Mouse (Mus musculus) heart, embryonic 12.5 days (tissue): ENCODE measurements at regions not wholly inside any gene's neighbourhood (a gene's known extent, or its start where the extent isn't known, plus 50 kb on each side); places are given as distances from the start of the nearest gene placed in this dataset.

Experiments used
- ATAC-seq: fragments of 200-750 bp; cut with Nextera tagmentation; 2 replicates; pipeline ENCODE4 v1.8.0; 2017; ENCODE audit warnings: moderate TSS enrichment, moderate library complexity; ENCODE audit not compliant: insufficient number of reproducible peaks, low FRiP score
- H3K27ac ChIP-seq: fragments of 300-500 bp; sonication (generic); 2 replicates; pipeline ENCODE4 v1.5.1; 2016; ENCODE audit warnings: mild to moderate bottlenecking, moderate library complexity; ENCODE audit not compliant: poor library complexity, severe bottlenecking
- H3K27me3 ChIP-seq: fragments of 300-500 bp; sonication (generic); replicated peaks from 2 replicates; pipeline ENCODE4 v1.6.1; 2016; ENCODE audit warnings: mild to moderate bottlenecking, moderate library complexity
- H3K36me3 ChIP-seq: fragments of 300-500 bp; sonication (generic); 2 replicates; pipeline ENCODE4 v1.6.1; 2016; ENCODE audit warnings: mild to moderate bottlenecking, moderate library complexity
- H3K4me1 ChIP-seq: fragments of 300-500 bp; sonication (generic); replicated peaks from 2 replicates; pipeline ENCODE4 v1.6.1; 2016; ENCODE audit warnings: mild to moderate bottlenecking
- H3K4me2 ChIP-seq: fragments of 300-500 bp; sonication (generic); 2 replicates; pipeline ENCODE4 v1.6.1; 2016; ENCODE audit warnings: mild to moderate bottlenecking, moderate library complexity
- H3K4me3 ChIP-seq: fragments of 300-500 bp; sonication (generic); 2 replicates; pipeline ENCODE4 v1.5.1; 2016; ENCODE audit warnings: mild to moderate bottlenecking
- H3K9ac ChIP-seq: fragments of 300-500 bp; sonication (generic); 2 replicates; pipeline ENCODE4 v1.6.1; 2016; ENCODE audit warnings: mild to moderate bottlenecking, moderate library complexity
- H3K9me3 ChIP-seq: fragments of 300-500 bp; sonication (generic); replicated peaks from 2 replicates; pipeline ENCODE4 v1.6.1; 2016; ENCODE audit warnings: mild to moderate bottlenecking, moderate library complexity
- WGBS: fragments of 180-500 bp; shearing (Covaris S2); methylation state at CpG from one replicate; pipeline ENCODE4 v1.1.7; 2016; 5-methylcytosine and 5-hydroxymethylcytosine counted together

DNA sequence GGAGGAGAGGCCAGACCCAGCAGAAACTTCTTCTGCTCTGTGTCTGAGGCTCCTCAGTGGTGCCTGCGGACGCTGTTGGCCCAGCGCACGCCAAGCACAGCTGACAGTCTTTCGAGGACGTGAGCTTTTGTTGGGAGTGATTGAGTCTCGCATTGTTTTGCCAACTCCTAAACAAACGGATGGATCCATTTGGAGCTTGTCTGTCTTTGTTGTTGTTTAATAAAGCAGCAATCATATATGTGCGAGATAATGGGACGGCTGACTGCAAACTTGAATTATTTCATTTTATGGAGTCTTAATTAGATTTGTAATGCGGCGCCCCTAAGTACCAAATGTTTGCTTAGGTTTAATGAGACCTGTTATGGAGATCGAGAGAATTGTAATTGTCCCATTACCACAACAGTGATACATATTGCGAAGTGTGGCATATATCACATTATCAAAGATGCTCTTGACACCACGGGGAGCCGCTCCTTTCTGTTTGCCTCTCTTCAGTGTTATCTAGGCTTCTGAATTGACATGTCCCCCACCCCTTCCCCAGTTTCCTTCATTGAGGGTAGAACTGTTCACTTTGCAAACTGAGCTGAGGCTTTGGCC is 117.6 kb upstream of the Hdac4 start:
- Histone ChIP-seq H3K4me2 (no peak overlapping the region), H3K9me3 (no peaks in the 10 kb centered on the region), H3K4me3 (no peak overlapping the region), H3K36me3 (no peaks in the 10 kb centered on the region), H3K4me1 (peaks cover 10% of the 10 kb centered on the region; the same call in 1 of the 2 replicates), H3K27me3 (no peaks in the 10 kb centered on the region), H3K27ac (no peak overlapping the region), H3K9ac (no peak overlapping the region)
- no peak for ATAC-seq
- WGBS, result 83% methylated on average over 16 of the region's 16 CpGs

DNA sequence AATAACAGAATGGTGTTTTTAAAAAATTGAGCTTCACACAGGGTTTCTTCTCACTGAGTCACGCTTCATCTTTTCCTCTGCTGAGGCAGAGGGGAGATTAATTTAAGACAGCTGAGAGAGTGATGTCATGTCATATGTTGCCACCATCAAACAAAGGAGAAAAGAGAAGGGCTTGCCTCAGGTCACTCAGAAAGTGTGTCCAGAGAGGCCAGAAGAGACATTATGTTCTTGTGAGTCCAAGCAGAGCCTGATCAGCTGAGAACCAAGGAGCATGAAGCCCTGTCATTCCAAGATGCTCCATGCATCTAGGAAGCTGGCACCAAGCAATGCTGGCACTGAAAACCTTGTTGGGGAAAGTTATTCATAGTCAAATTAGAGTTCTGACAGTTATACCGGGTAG is 114.4 kb upstream of the Hdac4 start:
- no peak overlapping the region for H3K4me3 ChIP-seq
- H3K27me3 ChIP-seq, result no peaks in the 10 kb centered on the region
- no peak overlapping the region for H3K9ac ChIP-seq
- no peak overlapping the region for H3K27ac ChIP-seq
- H3K4me2 ChIP-seq, result no peak overlapping the region
- ATAC-seq, result no peak
- WGBS, result 79% methylated on average over 2 of the region's 2 CpGs
- H3K4me1 ChIP-seq, result no peaks in the 10 kb centered on the region
- H3K36me3 ChIP-seq, result no peaks in the 10 kb centered on the region
- no peaks in the 10 kb centered on the region for H3K9me3 ChIP-seq

DNA sequence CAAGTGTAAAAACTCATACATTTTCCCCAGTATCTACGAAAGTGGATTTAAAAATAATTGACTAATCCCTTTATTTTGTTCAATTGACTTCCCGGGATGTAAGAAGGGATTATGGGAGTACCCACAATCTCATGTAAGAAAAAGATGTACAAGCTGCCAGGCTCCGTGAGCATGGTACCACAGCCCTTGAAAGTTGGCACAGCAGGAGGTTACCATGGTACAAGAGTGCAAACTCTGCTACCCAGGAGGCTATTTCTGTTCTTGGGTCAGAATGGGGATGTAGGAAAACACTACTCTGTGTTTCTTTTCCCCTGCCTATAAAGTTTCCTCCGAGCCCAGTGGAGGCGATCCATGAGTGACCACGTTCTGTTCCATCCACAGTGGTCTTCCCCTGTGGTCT is 113.9 kb upstream of the Hdac4 start:
- Histone ChIP-seq H3K36me3 (no peaks in the 10 kb centered on the region), H3K27ac (no peak overlapping the region), H3K9me3 (no peaks in the 10 kb centered on the region), H3K9ac (no peak overlapping the region), H3K27me3 (no peaks in the 10 kb centered on the region), H3K4me2 (no peak overlapping the region), H3K4me3 (no peak overlapping the region), H3K4me1 (no peaks in the 10 kb centered on the region)
- no peak for ATAC-seq
- WGBS, result 86% methylated on average over 6 of the region's 6 CpGs

DNA sequence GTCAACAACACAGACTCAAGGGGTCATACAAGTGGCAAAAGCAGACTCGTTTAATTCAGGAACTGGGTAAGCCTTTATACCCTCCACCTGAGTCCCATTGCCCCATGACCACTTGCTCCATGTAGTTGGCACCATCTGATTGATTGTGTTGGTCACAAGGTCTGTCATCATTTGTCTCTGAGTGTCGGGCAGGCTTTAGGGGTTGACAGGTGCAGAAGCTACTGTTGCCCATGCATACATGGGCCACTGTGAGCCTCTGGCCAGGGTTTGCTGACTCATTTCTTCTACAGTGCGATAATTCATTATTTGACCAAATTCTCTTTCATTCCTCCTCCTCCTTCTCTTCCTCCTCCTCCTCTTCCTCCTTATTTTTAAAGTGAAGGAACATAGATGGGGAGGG is 113.0 kb upstream of the Hdac4 start:
- no peak for ATAC-seq
- no peaks in the 10 kb centered on the region for H3K27me3 ChIP-seq
- no peak overlapping the region for H3K4me2 ChIP-seq
- H3K4me1 ChIP-seq, result no peaks in the 10 kb centered on the region
- WGBS, result 81% methylated on average over 3 of the region's 3 CpGs
- H3K4me3 ChIP-seq, result no peak overlapping the region
- no peak overlapping the region for H3K9ac ChIP-seq
- no peaks in the 10 kb centered on the region for H3K9me3 ChIP-seq
- H3K27ac ChIP-seq, result no peak overlapping the region
- H3K36me3 ChIP-seq, result no peaks in the 10 kb centered on the region

DNA sequence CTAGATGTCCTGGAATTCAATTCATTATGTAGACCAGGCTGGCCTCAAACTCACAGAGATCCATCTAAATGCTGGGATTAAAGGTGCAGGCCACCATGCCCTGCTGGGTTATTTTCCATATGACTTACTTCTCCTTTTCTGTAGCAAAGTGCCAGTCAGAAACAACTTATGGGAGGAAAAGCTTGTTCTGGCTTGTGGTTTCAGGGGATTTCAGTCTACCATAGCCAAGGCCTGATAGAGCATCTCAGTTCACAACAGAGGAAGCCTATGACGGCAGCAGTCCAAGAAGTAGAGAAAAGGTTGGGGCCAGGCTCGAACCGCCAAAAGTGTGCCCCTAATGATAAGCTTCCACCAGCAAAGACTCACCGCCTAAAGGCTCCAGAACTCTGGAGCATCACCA is 110.5 kb upstream of the Hdac4 start:
- H3K27ac ChIP-seq, result no peak overlapping the region
- no peak overlapping the region for H3K4me2 ChIP-seq
- H3K36me3 ChIP-seq, result no peaks in the 10 kb centered on the region
- no peaks in the 10 kb centered on the region for H3K4me1 ChIP-seq
- H3K9me3 ChIP-seq, result no peaks in the 10 kb centered on the region
- WGBS, result 86% methylated on average over 4 of the region's 4 CpGs
- no peak overlapping the region for H3K9ac ChIP-seq
- no peak overlapping the region for H3K4me3 ChIP-seq
- no peak for ATAC-seq
- H3K27me3 ChIP-seq, result no peaks in the 10 kb centered on the region

DNA sequence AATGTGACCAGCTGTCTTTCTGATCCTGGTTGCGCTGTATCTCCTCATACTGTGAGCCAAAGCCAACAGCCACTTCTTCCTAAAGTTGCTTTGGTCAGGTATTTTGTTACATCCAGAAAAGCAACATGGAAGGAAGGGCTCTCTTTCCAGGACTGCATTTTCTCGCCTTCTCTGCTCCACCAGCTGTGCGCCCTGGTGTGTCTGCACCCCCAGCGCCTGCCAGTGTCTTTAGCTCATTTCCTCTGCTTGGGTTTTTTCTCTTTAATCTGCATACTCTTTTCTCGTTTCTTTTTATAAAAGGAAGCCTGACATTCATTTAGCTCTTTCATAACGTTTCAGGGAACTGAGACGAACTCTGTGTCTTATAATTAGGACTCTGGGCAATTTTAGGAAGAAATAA is 103.5 kb upstream of the Hdac4 start:
- 69% methylated on average over 7 of the region's 7 CpGs for WGBS

DNA sequence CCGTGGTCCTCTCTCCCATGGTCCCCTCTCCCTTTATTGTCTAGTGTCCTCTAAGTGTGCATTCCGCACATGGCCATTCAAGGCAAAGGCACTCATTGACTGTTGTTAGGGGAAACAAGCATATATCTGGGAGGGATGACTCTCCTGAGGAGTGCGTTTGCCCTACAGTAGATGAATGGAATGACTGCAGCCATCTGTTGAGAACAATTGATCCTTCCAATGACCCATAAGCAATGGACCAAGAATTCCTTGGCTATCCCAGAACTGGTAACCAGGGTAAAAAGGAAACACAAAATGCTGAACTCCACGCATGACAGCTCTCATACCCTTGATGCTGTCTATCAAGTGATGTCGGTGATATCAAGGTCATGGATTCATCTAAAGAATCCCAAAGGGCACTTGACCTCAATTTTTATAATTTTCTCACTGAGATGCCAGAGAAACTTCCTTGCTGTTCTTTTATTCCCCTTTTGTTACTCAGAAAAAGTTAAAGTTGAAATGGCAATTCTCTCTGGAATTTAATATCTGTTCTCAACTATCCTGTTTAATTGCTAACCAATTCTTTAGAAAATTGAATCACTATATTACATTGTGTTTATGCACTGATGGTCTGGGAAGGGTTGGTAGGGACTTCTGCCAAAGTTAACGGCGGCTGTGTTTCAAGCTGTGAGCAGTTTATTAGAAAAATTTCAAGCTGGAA is 97.3 kb upstream of the Hdac4 start:
- H3K9ac ChIP-seq, result no peak overlapping the region
- peaks cover 1% of the 10 kb centered on the region; the same call in 1 of the 2 replicates for H3K9me3 ChIP-seq
- no peak overlapping the region for H3K4me2 ChIP-seq
- WGBS, result 83% methylated on average over 7 of the region's 7 CpGs
- no peaks in the 10 kb centered on the region for H3K27me3 ChIP-seq
- ATAC-seq, result no peak
- no peaks in the 10 kb centered on the region for H3K4me1 ChIP-seq
- H3K27ac ChIP-seq, result no peak overlapping the region
- H3K4me3 ChIP-seq, result no peak overlapping the region
- H3K36me3 ChIP-seq, result no peaks in the 10 kb centered on the region

More for the DNA sequence above, 103.5 kb upstream of the Hdac4 start:
- no peak overlapping the region for H3K27ac ChIP-seq
- H3K27me3 ChIP-seq, result no peaks in the 10 kb centered on the region
- H3K4me1 ChIP-seq, result no peaks in the 10 kb centered on the region
- no peak overlapping the region for H3K4me3 ChIP-seq
- no peak overlapping the region for H3K4me2 ChIP-seq
- H3K36me3 ChIP-seq, result no peaks in the 10 kb centered on the region
- no peaks in the 10 kb centered on the region for H3K9me3 ChIP-seq
- H3K9ac ChIP-seq, result no peak overlapping the region
- ATAC-seq, result no peak

DNA sequence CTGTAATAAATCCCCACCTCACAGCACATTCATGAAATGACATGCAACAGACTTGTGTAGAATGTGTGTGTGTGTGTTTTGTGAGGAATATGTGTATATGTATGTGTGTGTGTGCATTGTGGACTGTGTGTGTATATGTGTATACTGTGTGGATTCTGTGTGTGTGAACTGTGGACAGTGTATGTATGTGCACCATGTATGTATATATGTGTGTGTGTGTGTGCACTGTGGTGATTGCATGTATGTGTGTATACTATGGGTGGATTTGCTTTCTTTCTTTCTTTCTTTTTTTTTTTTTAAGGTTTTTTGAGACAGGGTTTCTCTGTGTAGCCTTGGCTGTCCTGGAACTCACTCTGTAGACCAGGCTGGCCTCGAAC is 91.5 kb upstream of the Hdac4 start:
- Histone ChIP-seq H3K36me3 (no peaks in the 10 kb centered on the region), H3K4me3 (no peak overlapping the region), H3K27me3 (no peaks in the 10 kb centered on the region; the same call in 1 of the 2 replicates), H3K27ac (no peak overlapping the region), H3K9me3 (peaks cover 5% of the 10 kb centered on the region; the same call in 1 of the 2 replicates), H3K9ac (no peak overlapping the region), H3K4me1 (no peaks in the 10 kb centered on the region), H3K4me2 (no peak overlapping the region)
- 85% methylated on average over 1 of the region's 1 CpGs for WGBS
- no peak for ATAC-seq

DNA sequence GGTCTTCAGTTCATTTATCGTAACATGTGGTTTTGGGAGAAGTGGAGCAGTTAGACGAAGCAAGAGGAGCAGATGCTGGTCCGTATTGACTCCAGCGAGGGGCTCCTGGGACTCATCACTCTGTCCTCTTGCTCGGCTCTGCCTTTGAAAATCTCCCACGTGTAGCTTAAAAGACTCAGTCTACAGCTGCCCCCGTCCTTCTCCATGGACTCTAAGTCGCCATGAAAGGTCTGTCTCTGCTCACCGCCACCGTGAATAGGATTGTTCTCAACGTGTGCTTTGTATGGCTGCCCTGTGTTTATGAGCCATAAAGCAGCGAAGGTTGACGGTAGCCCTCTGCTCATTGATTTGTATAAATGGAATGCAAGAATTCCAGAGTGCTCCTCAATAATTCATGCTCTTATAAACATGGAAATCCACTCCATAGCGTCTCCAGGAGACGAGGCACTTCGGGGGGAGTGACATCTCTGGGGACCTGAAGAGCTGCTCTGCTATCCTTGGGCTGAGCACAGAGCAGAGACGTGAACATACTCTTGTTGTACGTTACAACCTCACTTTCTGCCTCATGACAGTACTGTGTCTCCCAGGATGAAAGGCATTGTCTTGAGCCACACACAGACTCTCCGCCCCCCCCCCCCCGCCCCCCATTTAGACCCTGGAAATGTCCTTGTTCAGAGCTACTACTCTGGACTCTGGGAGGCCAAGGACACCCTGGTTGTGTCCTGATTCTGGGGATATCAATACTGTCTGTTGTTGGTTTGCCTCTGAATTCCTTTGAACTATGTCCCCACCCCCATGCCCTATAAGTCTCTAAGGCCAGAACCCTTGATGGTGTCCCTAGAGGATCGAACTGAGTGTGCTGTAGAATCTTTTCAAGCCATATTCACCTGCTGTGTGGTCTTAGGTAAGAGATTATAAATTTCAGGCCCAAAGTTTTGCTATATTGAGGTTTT is 90.8 kb upstream of the Hdac4 start:
- no peak for ATAC-seq
- Histone ChIP-seq H3K27ac (no peak overlapping the region), H3K36me3 (no peaks in the 10 kb centered on the region), H3K4me2 (no peak overlapping the region), H3K4me1 (no peaks in the 10 kb centered on the region), H3K4me3 (no peak overlapping the region), H3K9ac (no peak overlapping the region), H3K27me3 (no peaks in the 10 kb centered on the region; the same call in 1 of the 2 replicates), H3K9me3 (peaks cover 5% of the 10 kb centered on the region; the same call in 1 of the 2 replicates)
- 72% methylated on average over 20 of the region's 21 CpGs for WGBS

DNA sequence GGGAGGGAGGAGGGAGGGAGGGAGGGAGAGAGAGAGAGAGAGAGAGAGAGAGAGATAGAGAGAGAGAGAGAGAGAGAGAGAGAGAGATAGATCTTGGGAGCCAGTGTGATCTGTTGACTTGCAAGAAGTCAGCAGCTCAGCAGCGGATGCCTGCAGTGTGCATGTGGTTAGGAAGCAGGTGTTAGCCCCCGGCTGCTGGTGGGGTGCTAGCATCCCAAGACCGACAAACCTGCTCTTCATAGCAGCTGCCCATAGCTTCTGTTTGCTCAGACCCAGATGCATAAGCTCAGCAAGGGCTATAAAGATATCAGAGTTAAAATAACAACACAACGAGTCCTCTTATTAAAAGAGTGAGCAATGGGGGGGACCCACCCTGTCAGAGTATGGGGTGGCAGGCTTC is 88.7 kb upstream of the Hdac4 start:
- Histone ChIP-seq H3K27me3 (no peaks in the 10 kb centered on the region; the same call in 1 of the 2 replicates), H3K4me3 (no peak overlapping the region), H3K36me3 (no peaks in the 10 kb centered on the region), H3K9me3 (peaks cover 5% of the 10 kb centered on the region; the same call in 1 of the 2 replicates), H3K4me2 (no peak overlapping the region), H3K27ac (no peak overlapping the region), H3K9ac (no peak overlapping the region), H3K4me1 (no peaks in the 10 kb centered on the region)
- ATAC-seq, result no peak
- WGBS, result 70% methylated on average over 4 of the region's 4 CpGs

DNA sequence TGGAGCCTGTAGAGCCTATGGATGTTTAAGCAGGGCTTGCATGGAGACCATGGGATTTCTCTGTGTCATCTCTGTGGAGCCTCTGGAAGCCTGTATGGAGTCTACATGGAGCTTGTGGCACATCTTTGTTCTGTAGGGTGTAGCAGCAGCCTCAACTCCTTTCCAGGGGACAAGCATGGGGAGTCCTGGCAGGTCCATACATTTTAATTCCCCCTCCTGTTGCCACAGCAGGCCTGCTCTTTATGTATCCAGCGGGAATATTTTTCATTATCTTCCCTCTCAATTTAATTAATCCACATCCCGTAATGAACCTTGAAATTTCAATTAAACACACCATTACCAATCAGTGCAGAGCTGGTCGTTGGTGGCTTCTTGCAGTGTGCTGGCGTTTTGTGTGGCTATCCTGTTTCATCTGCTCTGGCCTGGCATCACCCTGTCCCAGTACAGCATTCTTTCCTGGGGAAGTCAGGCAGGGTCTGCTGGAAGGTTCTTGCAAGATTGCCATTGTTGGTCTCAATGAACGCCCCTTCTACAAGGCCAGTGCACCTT is 81.8 kb upstream of the Hdac4 start:
- H3K4me3 ChIP-seq, result no peak overlapping the region
- no peak overlapping the region for H3K27ac ChIP-seq
- no peak for ATAC-seq
- 75% methylated on average over 5 of the region's 5 CpGs for WGBS
- no peak overlapping the region for H3K9ac ChIP-seq
- no peaks in the 10 kb centered on the region for H3K4me1 ChIP-seq
- H3K36me3 ChIP-seq, result no peaks in the 10 kb centered on the region
- no peaks in the 10 kb centered on the region for H3K9me3 ChIP-seq
- no peak overlapping the region for H3K4me2 ChIP-seq
- H3K27me3 ChIP-seq, result no peaks in the 10 kb centered on the region
